In genomic region chr9:69566996-69567395, GRCm38 (mm10) we compare ENCODE assay signal across 9 mouse cellular contexts.
DNase-seq lines count a peak whose midpoint lies in the region; ATAC-seq and TF ChIP-seq lines count a peak whose summit lies in the region.
"Had no signal": no experiment of that assay in that cellular context is flagged by ENCODE, and none has a peak within 500 bp of the region (broad histone marks: within the 10 kb centered on the region; RNA-seq: fewer than 3 reads in every experiment).

No protein-coding gene starts in this region.

- peak; percentile 3 to 4 for DNase-seq in kidney, adult 8-10 months
- DNase-seq in testis, postnatal 10 days (ENCODE audit: low spot score) = peak; percentile 49
- DNase-seq in testis, postnatal 14 days (ENCODE audit: low spot score) = no peak
- DNase-seq in brain, embryonic 14.5 days (ENCODE audit: low read depth) = peak; percentile 29
- peak; percentile 52 for DNase-seq in ovary, postnatal 36 days (ENCODE audit: low spot score)
- DNase-seq in layer of hippocampus, postnatal 36 days = no peak

- H3K4me2 ChIP-seq in kidney, embryonic 14.5 days (replicated peaks; ENCODE audit: low read depth, low read length) = no peak overlapping the region
- H3K4me2 ChIP-seq: heart, embryonic 15.5 days had no signal

- no peaks in the 10 kb centered on the region for H3K9me3 ChIP-seq in kidney, embryonic 14.5 days (ENCODE audit: control insufficient read depth, low read length)
- H3K9me3 ChIP-seq: heart, embryonic 15.5 days had no signal

- TF ChIP-seq POLR2A in brain, embryonic 14.5 days (IDR thresholded peaks at IDR 0.05; ENCODE audit: borderline replicate concordance, extremely low read depth, insufficient read depth, insufficient read length, poor library complexity, severe bottlenecking) = no peak

- H3K9ac ChIP-seq in kidney, embryonic 14.5 days (ENCODE audit: low read depth, low read length) = no peak overlapping the region
- H3K9ac ChIP-seq: heart, embryonic 15.5 days had no signal

- no peaks in the 10 kb centered on the region for H3K36me3 ChIP-seq in kidney, embryonic 14.5 days (ENCODE audit: control insufficient read depth, insufficient read depth, low read length)
- H3K36me3 ChIP-seq: heart, embryonic 15.5 days had no signal

- ATAC-seq in kidney, embryonic 14.5 days (ENCODE audit: low FRiP score, low TSS enrichment) = no peak
- ATAC-seq: inflammation-experienced regulatory T-cells, adult 6 months had no signal

- no peaks in the 10 kb centered on the region for H3K27me3 ChIP-seq in kidney, embryonic 14.5 days (ENCODE audit: control insufficient read depth, insufficient read depth, low read length)
- H3K27me3 ChIP-seq: heart, embryonic 15.5 days had no signal

- no peak overlapping the region for H3K4me3 ChIP-seq in kidney, embryonic 14.5 days (ENCODE audit: low read length)
- H3K4me3 ChIP-seq: heart, embryonic 15.5 days had no signal

- no peak overlapping the region for H3K27ac ChIP-seq in kidney, embryonic 14.5 days (ENCODE audit: low read depth, low read length)
- H3K27ac ChIP-seq: heart, embryonic 15.5 days had no signal

- TF ChIP-seq CTCF in brain, embryonic 14.5 days (IDR thresholded peaks at IDR 0.05; ENCODE audit: borderline replicate concordance, extremely low read depth, insufficient read depth, insufficient read length) = no peak

- peaks cover 8% of the 10 kb centered on the region for H3K4me1 ChIP-seq in kidney, embryonic 14.5 days (ENCODE audit: control insufficient read depth, insufficient read depth, low read length)

- 21% methylated on average over 6 of the region's 6 CpGs for WGBS in kidney, embryonic 14.5 days

Comparison
In these comparisons a context has a peak if more than half of its experiments do, and no peak if none do; other contexts are left out.
1. DNase-seq: peak in kidney, adult 8-10 months (2 of 2), testis, postnatal 10 days (single experiment), brain, embryonic 14.5 days (single experiment) and ovary, postnatal 36 days (single experiment); none in testis, postnatal 14 days (single experiment) and layer of hippocampus, postnatal 36 days (0 of 2).